Comparison of ENCODE assay signal across 10 mouse cellular contexts in genomic region chr11:83040325-83040724, GRCm38 (mm10). TPM values are rescaled to one million over a fixed set of nuclear protein-coding genes. Genes with fewer than 3 reads are reported as not detected.
A peak's percentile ranks its signal among the peaks of the same experiment; 100 is the strongest.
DNase-seq lines count a peak whose midpoint lies in the region; ATAC-seq and TF ChIP-seq lines count a peak whose summit lies in the region.
"Had no signal": no experiment of that assay in that cellular context is flagged by ENCODE, and none has a peak within 500 bp of the region (broad histone marks: within the 10 kb centered on the region; RNA-seq: fewer than 3 reads in every experiment).

No protein-coding gene starts in this region.

- H3K79me2 ChIP-seq in heart, adult 2 months (replicated peaks; ENCODE audit: control insufficient read depth, insufficient read depth, low read length), result no peaks in the 10 kb centered on the region

- no peaks in the 10 kb centered on the region for H3K9me3 ChIP-seq in E14TG2a.4 (ENCODE audit: low read length)
- H3K9me3 ChIP-seq in forebrain, embryonic 15.5 days, result no peaks in the 10 kb centered on the region
- H3K9me3 ChIP-seq: neural tube, embryonic 12.5 days had no signal

- no peak for TF ChIP-seq EP300 in heart, adult 2 months (IDR thresholded peaks at IDR 0.05; ENCODE audit: insufficient read depth, low read depth, low read length)

- 34% methylated on average over 1 of the region's 1 CpGs for WGBS in heart, adult 2 months
- 27% methylated on average over 1 of the region's 1 CpGs for WGBS in forebrain, embryonic 15.5 days

- no peaks in the 10 kb centered on the region for H3K36me3 ChIP-seq in heart, adult 2 months (ENCODE audit: control insufficient read depth, insufficient read depth, low read length)
- no peaks in the 10 kb centered on the region for H3K36me3 ChIP-seq in E14TG2a.4 (ENCODE audit: insufficient read depth, low read length)
- H3K36me3 ChIP-seq in forebrain, embryonic 15.5 days, result no peaks in the 10 kb centered on the region
- H3K36me3 ChIP-seq: neural tube, embryonic 12.5 days had no signal

- H3K27ac ChIP-seq in heart, adult 2 months, result no peak overlapping the region
- H3K27ac ChIP-seq in forebrain, embryonic 15.5 days (replicated peaks), result no peak overlapping the region
- H3K27ac ChIP-seq: neural tube, embryonic 12.5 days had no signal

- no peaks in the 10 kb centered on the region for H3K4me1 ChIP-seq in heart, adult 2 months (ENCODE audit: control insufficient read depth, insufficient read depth, low read length)
- H3K4me1 ChIP-seq in E14TG2a.4 (replicated peaks; ENCODE audit: low read depth, low read length), result peaks cover 13% of the 10 kb centered on the region; the same call in 1 of the 2 replicates
- no peaks in the 10 kb centered on the region for H3K4me1 ChIP-seq in forebrain, embryonic 15.5 days
- H3K4me1 ChIP-seq: neural tube, embryonic 12.5 days had no signal

- no peak for TF ChIP-seq CTCF in heart, adult 2 months (IDR thresholded peaks at IDR 0.05)
- TF ChIP-seq CTCF in E14TG2a.4 (conservative IDR thresholded peaks at IDR 0.05; ENCODE audit: low read length), result no peak

- ATAC-seq in hematopoietic stem cell, adult 5-6 weeks (replicated peaks in 1 of 2; ENCODE audit: insufficient read depth in 1 of 2, low FRiP score in 2 of 2, low TSS enrichment in 1 of 2, low read depth in 1 of 2, poor library complexity in 2 of 2, severe bottlenecking in 2 of 2), result peak; percentile 93 to 95
- peak; percentile 61; the same call in 1 of the 2 replicates for ATAC-seq in monocyte, adult 5-6 weeks (replicated peaks; ENCODE audit: insufficient number of reproducible peaks, low FRiP score, low TSS enrichment, poor library complexity, severe bottlenecking)
- no peak for ATAC-seq in forebrain, embryonic 15.5 days (replicated peaks)
- ATAC-seq: Patski had no signal

- H3K9ac ChIP-seq in heart, adult 2 months (ENCODE audit: low read depth, low read length), result no peak overlapping the region
- H3K9ac ChIP-seq in forebrain, embryonic 15.5 days (replicated peaks), result no peak overlapping the region
- H3K9ac ChIP-seq: neural tube, embryonic 12.5 days had no signal

- intact Hi-C loops in heart, adult 2 months (cut with DNase I), result loop anchor here (5.0 kb wide), 1 partner anchor 128 kb away; the partner anchor contains the start of gene Unc45b
- intact Hi-C loops in heart, postnatal 25 days (cut with DNase I), result loop anchor here (5.0 kb wide), 2 partner anchors 53 to 123 kb away; no protein-coding TSS in a partner anchor

- H3K27me3 ChIP-seq in heart, adult 2 months (ENCODE audit: control insufficient read depth, insufficient read depth, low read length), result no peaks in the 10 kb centered on the region
- peaks cover 8% of the 10 kb centered on the region; the same call in 1 of the 2 replicates for H3K27me3 ChIP-seq in E14TG2a.4 (ENCODE audit: insufficient read depth, low read length)
- H3K27me3 ChIP-seq in forebrain, embryonic 15.5 days, result no peaks in the 10 kb centered on the region

- DNase-seq in heart, adult 2 months, result no peak
- no peak for DNase-seq in heart, postnatal 25 days (ENCODE audit: low spot score)
- no peak for DNase-seq in Muller cell, postnatal 12 days (ENCODE audit: inconsistent ontology term)
- DNase-seq in right cerebral cortex, postnatal 10 days (ENCODE audit: low spot score in 2 of 2), result no peak

- no peak for TF ChIP-seq POLR2A in heart, adult 2 months (IDR thresholded peaks at IDR 0.05; ENCODE audit: insufficient read depth, low read depth, low read length)

- H3K4me2 ChIP-seq in forebrain, embryonic 15.5 days (replicated peaks), result no peak overlapping the region

- peak overlapping the region; percentile 23; the same call in 1 of the 2 replicates for H3K4me3 ChIP-seq in heart, adult 2 months
- peak overlapping the region; percentile 53 for H3K4me3 ChIP-seq in E14TG2a.4 (replicated peaks; ENCODE audit: low read length)
- H3K4me3 ChIP-seq in forebrain, embryonic 15.5 days, result no peak overlapping the region
- H3K4me3 ChIP-seq: neural tube, embryonic 12.5 days had no signal

RNA-seq across cellular contexts. Expression of gene Slfn8, which starts 19.7 kb away (rescaled TPM):
- total RNA-seq in heart, adult 2 months (2021), result under 1 TPM; 0.47 to 0.91 TPM
- 0.51 and 0.82 TPM in 2 replicates for polyA plus RNA-seq in heart, adult 2 months (2012; rRNA removed)
- under 1 TPM; 0.55 to 0.89 TPM for total RNA-seq in heart, postnatal 25 days (2021)
- 44.3 and 56.4 TPM in 2 replicates for total RNA-seq in hematopoietic stem cell, adult 5-6 weeks (2017)
- total RNA-seq in monocyte, adult 5-6 weeks (2017), result 32.7 to 79.3 TPM (median 34.1 TPM) in 3 replicates
- polyA plus RNA-seq in forebrain, embryonic 15.5 days (2015; fragmentation: Nextera tagmentation; extraction: Ambion mirVana), result 0.14 and 0.18 TPM in 2 replicates
- polyA plus RNA-seq: neural tube, embryonic 12.5 days had no signal

RNA-seq across cellular contexts. Expression of gene Slfn2, which starts 24.6 kb away (rescaled TPM):
- total RNA-seq in heart, adult 2 months (2021), result 1 to 10 TPM; 3.4 to 4.3 TPM
- polyA plus RNA-seq in heart, adult 2 months (2012; rRNA removed), result 3.8 and 4.8 TPM in 2 replicates
- 1 to 10 TPM; 3.2 to 3.8 TPM for total RNA-seq in heart, postnatal 25 days (2021)
- total RNA-seq in hematopoietic stem cell, adult 5-6 weeks (2017), result 37.2 and 65.0 TPM in 2 replicates
- total RNA-seq in monocyte, adult 5-6 weeks (2017), result 546 to 771 TPM (median 642 TPM) in 3 replicates
- 0.83 TPM in 2 replicates for polyA plus RNA-seq in forebrain, embryonic 15.5 days (2015; fragmentation: Nextera tagmentation; extraction: Ambion mirVana)

RNA-seq across cellular contexts. Expression of gene Slfn9, which starts 48.7 kb away (rescaled TPM):
- total RNA-seq in heart, adult 2 months (2021), result under 1 TPM; 0.82 to 0.99 TPM
- polyA plus RNA-seq in heart, adult 2 months (2012; rRNA removed), result 0.20 and 0.53 TPM in 2 replicates
- 1 to 10 TPM; 1.1 to 1.5 TPM for total RNA-seq in heart, postnatal 25 days (2021)
- total RNA-seq in hematopoietic stem cell, adult 5-6 weeks (2017), result 50.1 and 52.5 TPM in 2 replicates
- total RNA-seq in monocyte, adult 5-6 weeks (2017), result 7.5 to 17.2 TPM (median 7.7 TPM) in 3 replicates
- polyA plus RNA-seq in forebrain, embryonic 15.5 days (2015; fragmentation: Nextera tagmentation; extraction: Ambion mirVana), result 5.1 and 5.4 TPM in 2 replicates

Comparison
In these comparisons a context has a peak if more than half of its experiments do, and no peak if none do; other contexts are left out.
1. RNA of gene Slfn8, which starts 19.7 kb away (total RNA-seq): 44.3 to 56.4 TPM in hematopoietic stem cell, adult 5-6 weeks and 32.7 to 79.3 TPM in monocyte, adult 5-6 weeks; 0.47 to 0.91 TPM in heart, adult 2 months and 0.55 to 0.89 TPM in heart, postnatal 25 days; every median in the first group is over 10 times any median in the second.